9 mouse cellular contexts compared by ENCODE assay signal in genomic region chr15:85708843-85709242, GRCm38 (mm10). TPM values are rescaled to one million over a fixed set of nuclear protein-coding genes. Genes with fewer than 3 reads are reported as not detected.
A peak's percentile ranks its signal among the peaks of the same experiment; 100 is the strongest.
DNase-seq lines count a peak whose midpoint lies in the region; ATAC-seq and TF ChIP-seq lines count a peak whose summit lies in the region.
"Had no signal": no experiment of that assay in that cellular context is flagged by ENCODE, and none has a peak within 500 bp of the region (broad histone marks: within the 10 kb centered on the region; RNA-seq: fewer than 3 reads in every experiment).

No protein-coding gene starts in this region.

- TF ChIP-seq CTCF in olfactory bulb, adult 2 months (IDR thresholded peaks at IDR 0.05; ENCODE audit: insufficient read depth, low read depth, low read length): no peak

- no peak overlapping the region for H3K4me3 ChIP-seq in heart, embryonic 10.5 days
- H3K4me3 ChIP-seq in hindbrain, embryonic 14.5 days (replicated peaks; ENCODE audit: low read length): no peak overlapping the region
- no peak overlapping the region for H3K4me3 ChIP-seq in olfactory bulb, adult 2 months (ENCODE audit: insufficient read depth, low read depth, low read length)
- H3K4me3 ChIP-seq: erythroblast, embryonic 14.5 days had no signal

- 82% methylated on average over 4 of the region's 4 CpGs for WGBS in heart, embryonic 10.5 days
- WGBS in hindbrain, embryonic 14.5 days: 88% methylated on average over 4 of the region's 4 CpGs
- WGBS in olfactory bulb, adult 2 months: 48% methylated on average over 4 of the region's 4 CpGs

- H3K4me2 ChIP-seq in hindbrain, embryonic 14.5 days (replicated peaks): no peak overlapping the region

- H3K27ac ChIP-seq in heart, embryonic 10.5 days: no peak overlapping the region
- no peak overlapping the region; the same call in 1 of the 2 replicates for H3K27ac ChIP-seq in hindbrain, embryonic 14.5 days
- H3K27ac ChIP-seq in olfactory bulb, adult 2 months (ENCODE audit: insufficient read depth, low read depth, low read length): 0 out of 2 replicates have a peak overlapping the region, but pooled peaks have one; percentile 49

- ATAC-seq in hindbrain, embryonic 14.5 days (ENCODE audit: low FRiP score): peak; percentile 2; the same call in 1 of the 2 replicates

- H3K36me3 ChIP-seq in heart, embryonic 10.5 days: no peaks in the 10 kb centered on the region
- H3K36me3 ChIP-seq in hindbrain, embryonic 14.5 days (replicated peaks; ENCODE audit: control insufficient read depth, insufficient read depth): peaks cover 38% of the 10 kb centered on the region

- TF ChIP-seq POLR2A in olfactory bulb, adult 2 months (IDR thresholded peaks at IDR 0.05; ENCODE audit: insufficient read depth, low read depth, low read length): no peak

- H3K9me3 ChIP-seq in heart, embryonic 10.5 days: no peaks in the 10 kb centered on the region
- no peaks in the 10 kb centered on the region for H3K9me3 ChIP-seq in hindbrain, embryonic 14.5 days (ENCODE audit: control insufficient read depth, low read length)

- no peak overlapping the region for H3K9ac ChIP-seq in hindbrain, embryonic 14.5 days

- peaks cover 28% of the 10 kb centered on the region; the same call in 1 of the 2 replicates for H3K27me3 ChIP-seq in heart, embryonic 10.5 days (ENCODE audit: insufficient read depth, poor library complexity, severe bottlenecking)
- no peaks in the 10 kb centered on the region for H3K27me3 ChIP-seq in hindbrain, embryonic 14.5 days (ENCODE audit: control insufficient read depth, insufficient read depth, low read length)

- H3K4me1 ChIP-seq in heart, embryonic 10.5 days: peaks cover 6% of the 10 kb centered on the region
- no peaks in the 10 kb centered on the region for H3K4me1 ChIP-seq in hindbrain, embryonic 14.5 days (replicated peaks; ENCODE audit: control insufficient read depth, insufficient read depth, low read length)
- H3K4me1 ChIP-seq in olfactory bulb, adult 2 months (ENCODE audit: control insufficient read depth, insufficient read depth, low read length): peaks cover 52% of the 10 kb centered on the region

- peak; percentile 97 for DNase-seq in heart, adult 11 months
- no peak for DNase-seq in heart, embryonic 10.5 days (ENCODE audit: low spot score)
- peak; percentile 60 for DNase-seq in lung, postnatal 10 days
- no peak for DNase-seq in lung, postnatal 14 days
- no peak for DNase-seq in hindbrain, embryonic 14.5 days (ENCODE audit: low spot score)
- DNase-seq in embryo, embryonic 9.5 days (ENCODE audit: extremely low spot score): no peak
- no peak for DNase-seq in urinary bladder, postnatal 36 days (ENCODE audit: low spot score in 2 of 2)

RNA-seq across cellular contexts. Expression of gene Ppara, which starts 25.9 kb away (rescaled TPM):
- polyA plus RNA-seq in heart, embryonic 10.5 days (2016; fragmentation: Nextera tagmentation; extraction: Ambion mirVana): 0.88 and 2.0 TPM in 2 replicates
- polyA plus RNA-seq in hindbrain, embryonic 14.5 days (2014; fragmentation: Nextera tagmentation; extraction: Ambion mirVana): 1.2 and 1.6 TPM in 2 replicates
- not detected in 2 replicates for polyA plus RNA-seq in olfactory bulb, adult 2 months (2012; ENCODE audit: insufficient read depth, insufficient read length, low replicate concordance, missing spikeins)
- polyA plus RNA-seq: erythroblast, embryonic 14.5 days had no signal

Comparison
In these comparisons a context has a peak if more than half of its experiments do, and no peak if none do; other contexts are left out.
1. DNase-seq: peak in heart, adult 11 months (single experiment) and lung, postnatal 10 days (single experiment); none in heart, embryonic 10.5 days (single experiment), lung, postnatal 14 days (single experiment), hindbrain, embryonic 14.5 days (single experiment), embryo, embryonic 9.5 days (single experiment) and urinary bladder, postnatal 36 days (0 of 2).